Mouse (Mus musculus): Measurements from ENCODE around the gene Tcap. TPM values are rescaled to one million over a fixed set of nuclear protein-coding genes. Genes with fewer than 3 reads are reported as not detected.

The Tcap gene
- polyA plus RNA-seq, 1 experiment from 2014 or later = 0.29 TPM

DNA sequence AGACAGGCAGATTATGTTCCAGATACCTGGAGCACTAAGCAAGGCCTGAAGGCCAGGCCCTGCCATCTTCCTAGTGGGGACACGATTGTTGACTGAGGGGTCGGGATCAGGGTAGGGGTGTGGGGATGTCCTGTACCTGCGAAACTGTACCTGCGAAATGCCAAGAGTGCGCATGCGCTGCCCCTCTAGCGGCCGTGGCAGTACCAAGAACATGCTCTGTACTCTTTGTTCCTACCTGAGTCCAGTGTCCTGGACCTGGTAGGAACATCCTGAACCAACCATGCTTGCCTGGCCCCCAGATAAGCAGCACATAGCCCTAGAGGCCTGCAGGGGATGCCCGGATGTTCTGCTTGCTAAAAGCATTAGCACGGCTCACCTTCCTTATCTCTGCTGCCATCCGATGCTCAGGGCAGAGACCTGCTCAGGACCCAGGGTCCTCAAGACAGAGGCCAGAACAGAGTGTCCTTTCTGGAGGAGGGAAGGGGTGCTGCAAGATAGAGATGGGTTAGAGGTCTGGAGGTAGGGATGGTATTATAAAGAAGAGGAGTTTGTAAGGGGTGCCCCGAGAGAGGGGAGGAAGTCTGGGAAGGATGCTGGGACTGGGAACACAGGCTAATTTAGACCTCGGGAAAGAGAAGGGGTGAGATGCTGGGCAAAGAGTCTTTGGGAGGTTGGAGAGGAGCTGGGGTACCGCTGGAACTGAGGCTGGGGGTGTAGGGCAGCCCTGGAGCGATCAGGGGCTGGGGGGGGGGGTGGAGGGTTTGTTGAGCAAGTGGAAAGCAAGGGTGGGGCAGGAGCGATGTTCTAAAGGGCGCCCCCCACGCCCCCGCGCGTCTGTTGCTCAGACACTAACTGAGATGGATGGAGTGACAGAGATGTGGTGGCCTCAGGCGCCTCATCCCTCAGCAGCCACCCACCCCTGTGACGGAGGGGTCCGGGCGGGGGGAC, 2.3 kb downstream of the Tcap start, which contains the start of gene Pnmt:
Gene Pnmt, plus strand, starts transcription at position 813 of the 948 bp plus-strand sequence.
- WGBS = 55% methylated on average over 25 of the region's 25 CpGs
- no peak for ATAC-seq (ENCODE audit: low read depth)
- H3K36me3 ChIP-seq (ENCODE audit: control insufficient read depth, insufficient read depth, low read length) = no peaks in the 10 kb centered on the region
- H3K9me3 ChIP-seq (ENCODE audit: control insufficient read depth, low read length) = no peaks in the 10 kb centered on the region
- H3K27me3 ChIP-seq (ENCODE audit: control insufficient read depth, insufficient read depth, low read length) = peaks cover 12% of the 10 kb centered on the region; the same call in 1 of the 2 replicates
- H3K9ac ChIP-seq (replicated peaks; ENCODE audit: low read depth, low read length) = no peak within 1 kb of the TSS
- no peak within 1 kb of the TSS for H3K4me3 ChIP-seq (ENCODE audit: low read depth, low read length)
- H3K27ac ChIP-seq (ENCODE audit: low read depth, low read length) = no peak within 1 kb of the TSS
- H3K4me1 ChIP-seq (ENCODE audit: control insufficient read depth, insufficient read depth, low read length) = no peaks in the 10 kb centered on the region
- H3K4me2 ChIP-seq (ENCODE audit: low read depth, low read length) = no peak within 1 kb of the TSS

GRCm38 (mm10) chr11:98386596-98386995, 3.0 kb downstream of the Tcap start:
- Histone ChIP-seq H3K9me3 (ENCODE audit: control insufficient read depth, low read length) (no peaks in the 10 kb centered on the region), H3K9ac (replicated peaks; ENCODE audit: low read depth, low read length) (no peak overlapping the region), H3K36me3 (ENCODE audit: control insufficient read depth, insufficient read depth, low read length) (no peaks in the 10 kb centered on the region), H3K27ac (ENCODE audit: low read depth, low read length) (no peak overlapping the region), H3K4me1 (ENCODE audit: control insufficient read depth, insufficient read depth, low read length) (no peaks in the 10 kb centered on the region), H3K4me2 (ENCODE audit: low read depth, low read length) (no peak overlapping the region), H3K27me3 (ENCODE audit: control insufficient read depth, insufficient read depth, low read length) (peaks cover 12% of the 10 kb centered on the region; the same call in 1 of the 2 replicates), H3K4me3 (ENCODE audit: low read depth, low read length) (no peak overlapping the region)
- no peak for ATAC-seq (ENCODE audit: low read depth)
- WGBS = 21% methylated on average over 23 of the region's 24 CpGs

- H3K27ac ChIP-seq (ENCODE audit: low read depth, low read length) = no peak overlapping the region
- H3K4me1 ChIP-seq (ENCODE audit: control insufficient read depth, insufficient read depth, low read length) = no peaks in the 10 kb centered on the region
- H3K4me3 ChIP-seq (ENCODE audit: low read depth, low read length) = no peak overlapping the region
- H3K36me3 ChIP-seq (ENCODE audit: control insufficient read depth, insufficient read depth, low read length) = no peaks in the 10 kb centered on the region
- no peak overlapping the region for H3K4me2 ChIP-seq (ENCODE audit: low read depth, low read length)
- no peaks in the 10 kb centered on the region for H3K9me3 ChIP-seq (ENCODE audit: control insufficient read depth, low read length)
- 57% methylated on average over 14 of the region's 14 CpGs for WGBS
- no peak for ATAC-seq (ENCODE audit: low read depth)
- peaks cover 12% of the 10 kb centered on the region; the same call in 1 of the 2 replicates for H3K27me3 ChIP-seq (ENCODE audit: control insufficient read depth, insufficient read depth, low read length)
- no peak overlapping the region for H3K9ac ChIP-seq (replicated peaks; ENCODE audit: low read depth, low read length)
Measured at GRCm38 (mm10) chr11:98387056-98387577, 3.5 kb downstream of the Tcap start.

GRCm38 (mm10) chr11:98388282-98388681, 4.7 kb downstream of the Tcap start:
- Histone ChIP-seq H3K27me3 (ENCODE audit: control insufficient read depth, insufficient read depth, low read length) (peaks cover 12% of the 10 kb centered on the region; the same call in 1 of the 2 replicates), H3K9me3 (ENCODE audit: control insufficient read depth, low read length) (no peaks in the 10 kb centered on the region), H3K27ac (ENCODE audit: low read depth, low read length) (no peak overlapping the region), H3K4me1 (ENCODE audit: control insufficient read depth, insufficient read depth, low read length) (no peaks in the 10 kb centered on the region), H3K9ac (replicated peaks; ENCODE audit: low read depth, low read length) (no peak overlapping the region), H3K4me2 (ENCODE audit: low read depth, low read length) (no peak overlapping the region), H3K36me3 (ENCODE audit: control insufficient read depth, insufficient read depth, low read length) (no peaks in the 10 kb centered on the region), H3K4me3 (ENCODE audit: low read depth, low read length) (no peak overlapping the region)
- ATAC-seq (ENCODE audit: low read depth) = no peak
- WGBS = 84% methylated on average over 10 of the region's 10 CpGs

DNA sequence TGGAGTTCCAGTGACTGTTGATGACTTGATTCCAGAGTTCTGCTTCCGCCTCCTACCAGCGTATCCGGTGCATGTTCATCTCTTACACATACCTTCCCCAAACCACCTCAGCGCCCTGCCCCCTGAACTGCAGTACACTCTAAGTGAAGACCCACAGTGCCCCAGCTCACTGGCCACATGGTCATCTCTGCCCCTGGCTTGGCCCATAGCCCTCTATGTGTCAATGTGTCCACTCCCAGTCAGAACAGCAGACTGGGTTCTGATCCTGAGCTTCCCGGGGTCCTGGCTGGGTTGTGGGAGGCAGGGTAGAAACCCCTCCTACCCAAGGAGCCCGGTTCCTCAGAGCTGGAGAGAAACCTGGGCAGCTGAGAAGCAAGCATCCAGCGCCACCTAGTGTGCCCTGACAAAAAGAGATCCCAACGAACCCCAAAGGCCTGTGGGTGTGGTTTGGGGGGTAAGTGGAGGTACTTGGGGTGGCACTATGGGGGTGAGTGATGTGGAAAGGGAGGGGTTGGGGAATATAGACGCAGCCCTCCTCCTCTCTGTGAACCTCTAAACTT, 5.7 kb downstream of the Tcap start:
- Histone ChIP-seq H3K4me3 (ENCODE audit: low read depth, low read length) (no peak overlapping the region), H3K27me3 (ENCODE audit: control insufficient read depth, insufficient read depth, low read length) (peaks cover 12% of the 10 kb centered on the region; the same call in 1 of the 2 replicates), H3K9me3 (ENCODE audit: control insufficient read depth, low read length) (no peaks in the 10 kb centered on the region), H3K9ac (replicated peaks; ENCODE audit: low read depth, low read length) (no peak overlapping the region), H3K27ac (ENCODE audit: low read depth, low read length) (no peak overlapping the region), H3K36me3 (ENCODE audit: control insufficient read depth, insufficient read depth, low read length) (no peaks in the 10 kb centered on the region), H3K4me1 (ENCODE audit: control insufficient read depth, insufficient read depth, low read length) (no peaks in the 10 kb centered on the region), H3K4me2 (ENCODE audit: low read depth, low read length) (no peak overlapping the region)
- ATAC-seq (ENCODE audit: low read depth) = no peak
- WGBS = 30% methylated on average over 9 of the region's 9 CpGs

DNA sequence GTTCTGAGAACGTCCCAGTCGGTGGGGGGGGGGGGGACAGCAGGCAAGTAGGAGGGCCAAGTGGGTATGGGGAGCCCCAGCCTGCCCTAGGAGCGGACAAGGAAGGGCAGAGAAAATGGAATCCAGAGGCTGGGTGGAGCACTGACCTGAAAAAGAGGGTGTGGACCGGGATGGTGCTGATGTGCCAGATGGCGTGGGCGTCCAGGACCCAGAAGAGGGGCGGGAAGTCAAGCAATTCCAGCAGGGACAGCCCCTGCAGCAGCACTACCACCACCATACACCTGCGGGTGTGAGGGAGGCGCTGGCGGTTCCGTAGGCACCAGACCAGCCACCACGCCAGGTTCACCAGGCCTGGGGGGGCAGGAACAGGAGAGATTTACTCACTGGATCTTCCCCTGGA, 6.5 kb downstream of the Tcap start:
- Histone ChIP-seq H3K4me3 (ENCODE audit: low read depth, low read length) (no peak overlapping the region), H3K4me1 (ENCODE audit: control insufficient read depth, insufficient read depth, low read length) (no peaks in the 10 kb centered on the region), H3K9ac (replicated peaks; ENCODE audit: low read depth, low read length) (no peak overlapping the region), H3K4me2 (ENCODE audit: low read depth, low read length) (no peak overlapping the region), H3K27me3 (ENCODE audit: control insufficient read depth, insufficient read depth, low read length) (peaks cover 12% of the 10 kb centered on the region; the same call in 1 of the 2 replicates), H3K36me3 (ENCODE audit: control insufficient read depth, insufficient read depth, low read length) (no peaks in the 10 kb centered on the region), H3K27ac (ENCODE audit: low read depth, low read length) (no peak overlapping the region), H3K9me3 (ENCODE audit: control insufficient read depth, low read length) (no peaks in the 10 kb centered on the region)
- WGBS = 78% methylated on average over 12 of the region's 12 CpGs
- ATAC-seq (ENCODE audit: low read depth) = no peak

GRCm38 (mm10) chr11:98392034-98392433, 8.4 kb downstream of the Tcap start:
- Histone ChIP-seq H3K36me3 (ENCODE audit: control insufficient read depth, insufficient read depth, low read length) (no peaks in the 10 kb centered on the region), H3K27ac (ENCODE audit: low read depth, low read length) (no peak overlapping the region), H3K9ac (replicated peaks; ENCODE audit: low read depth, low read length) (no peak overlapping the region), H3K4me3 (ENCODE audit: low read depth, low read length) (no peak overlapping the region), H3K27me3 (ENCODE audit: control insufficient read depth, insufficient read depth, low read length) (peaks cover 12% of the 10 kb centered on the region; the same call in 1 of the 2 replicates), H3K4me2 (ENCODE audit: low read depth, low read length) (no peak overlapping the region), H3K4me1 (ENCODE audit: control insufficient read depth, insufficient read depth, low read length) (no peaks in the 10 kb centered on the region), H3K9me3 (ENCODE audit: control insufficient read depth, low read length) (no peaks in the 10 kb centered on the region)
- WGBS = 20% methylated on average over 7 of the region's 8 CpGs
- ATAC-seq (ENCODE audit: low read depth) = no peak

- Histone ChIP-seq H3K9me3 (ENCODE audit: control insufficient read depth, low read length) (no peaks in the 10 kb centered on the region), H3K4me1 (ENCODE audit: control insufficient read depth, insufficient read depth, low read length) (no peaks in the 10 kb centered on the region), H3K27me3 (ENCODE audit: control insufficient read depth, insufficient read depth, low read length) (peaks cover 6% of the 10 kb centered on the region; the same call in 1 of the 2 replicates), H3K36me3 (ENCODE audit: control insufficient read depth, insufficient read depth, low read length) (no peaks in the 10 kb centered on the region), H3K4me2 (ENCODE audit: low read depth, low read length) (no peak overlapping the region), H3K27ac (ENCODE audit: low read depth, low read length) (no peak overlapping the region), H3K9ac (replicated peaks; ENCODE audit: low read depth, low read length) (no peak overlapping the region), H3K4me3 (ENCODE audit: low read depth, low read length) (no peak overlapping the region)
- 63% methylated on average over 4 of the region's 4 CpGs for WGBS
- ATAC-seq (ENCODE audit: low read depth) = no peak
Measured at GRCm38 (mm10) chr11:98392645-98393044, 9.0 kb downstream of the Tcap start.

GRCm38 (mm10) chr11:98393317-98393716, 9.7 kb downstream of the Tcap start:
- no peaks in the 10 kb centered on the region for H3K4me1 ChIP-seq (ENCODE audit: control insufficient read depth, insufficient read depth, low read length)
- H3K27me3 ChIP-seq (ENCODE audit: control insufficient read depth, insufficient read depth, low read length) = no peaks in the 10 kb centered on the region
- WGBS = 79% methylated on average over 6 of the region's 6 CpGs
- H3K27ac ChIP-seq (ENCODE audit: low read depth, low read length) = no peak overlapping the region
- no peaks in the 10 kb centered on the region for H3K9me3 ChIP-seq (ENCODE audit: control insufficient read depth, low read length)
- H3K4me3 ChIP-seq (ENCODE audit: low read depth, low read length) = no peak overlapping the region
- no peak overlapping the region for H3K4me2 ChIP-seq (ENCODE audit: low read depth, low read length)
- H3K9ac ChIP-seq (replicated peaks; ENCODE audit: low read depth, low read length) = no peak overlapping the region
- H3K36me3 ChIP-seq (ENCODE audit: control insufficient read depth, insufficient read depth, low read length) = no peaks in the 10 kb centered on the region
- ATAC-seq (ENCODE audit: low read depth) = no peak
